Mouse (Mus musculus): ENCODE data around the gene Tnni2. TPM values are rescaled to one million over a fixed set of nuclear protein-coding genes. Genes with fewer than 3 reads are reported as not detected.
"Not testable (repeated sequence)": the region's sequence is repeated elsewhere in the genome, so short reads cannot be mapped to it uniquely, and the experiment has no call there.

The Tnni2 gene
- polyA plus RNA-seq, 1 experiment, result not detected

- peaks cover 24% of the 10 kb centered on the region for H3K4me1 ChIP-seq (ENCODE audit: control insufficient read depth)
- H3K36me3 ChIP-seq (ENCODE audit: control insufficient read depth), result no peaks in the 10 kb centered on the region
- no peaks in the 10 kb centered on the region for H3K9me3 ChIP-seq (ENCODE audit: control insufficient read depth, low read length)
- H3K4me3 ChIP-seq (replicated peaks), result no peak overlapping the region
- TF ChIP-seq GATA1 (IDR thresholded peaks at IDR 0.05; ENCODE audit: low read length), result no peak
- no peak for TF ChIP-seq TAL1 (IDR thresholded peaks at IDR 0.05; ENCODE audit: low read length)
- no peaks in the 10 kb centered on the region for H3K27me3 ChIP-seq (ENCODE audit: control insufficient read depth)
These were observed 38.0 kb upstream of the Tnni2 start for GRCm38 (mm10) chr7:142403591-142403990.

GRCm38 (mm10) chr7:142405134-142405533, 36.5 kb upstream of the Tnni2 start:
- not testable (repeated sequence) for H3K4me3 ChIP-seq (replicated peaks); H3K27me3 ChIP-seq (ENCODE audit: control insufficient read depth); H3K36me3 ChIP-seq (ENCODE audit: control insufficient read depth); H3K9me3 ChIP-seq (ENCODE audit: control insufficient read depth, low read length)
- peaks cover 25% of the 10 kb centered on the region for H3K4me1 ChIP-seq (ENCODE audit: control insufficient read depth)

- TF ChIP-seq GATA1 (IDR thresholded peaks at IDR 0.05; ENCODE audit: low read length) (no peak), TAL1 (IDR thresholded peaks at IDR 0.05; ENCODE audit: low read length) (no peak)
- Histone ChIP-seq H3K4me3 (replicated peaks) (no peak overlapping the region), H3K4me1 (ENCODE audit: control insufficient read depth) (peaks cover 29% of the 10 kb centered on the region), H3K27me3 (ENCODE audit: control insufficient read depth) (no peaks in the 10 kb centered on the region), H3K36me3 (ENCODE audit: control insufficient read depth) (no peaks in the 10 kb centered on the region), H3K9me3 (ENCODE audit: control insufficient read depth, low read length) (no peaks in the 10 kb centered on the region)
These were observed 33.7 kb upstream of the Tnni2 start for GRCm38 (mm10) chr7:142407935-142408334.

GRCm38 (mm10) chr7:142408686-142409085, 32.9 kb upstream of the Tnni2 start:
- H3K4me3 ChIP-seq (replicated peaks), result no peak overlapping the region
- TF ChIP-seq GATA1 (IDR thresholded peaks at IDR 0.05; ENCODE audit: low read length) (no peak), TAL1 (IDR thresholded peaks at IDR 0.05; ENCODE audit: low read length) (no peak)
- H3K9me3 ChIP-seq (ENCODE audit: control insufficient read depth, low read length), result no peaks in the 10 kb centered on the region
- H3K27me3 ChIP-seq (ENCODE audit: control insufficient read depth), result no peaks in the 10 kb centered on the region
- H3K36me3 ChIP-seq (ENCODE audit: control insufficient read depth), result no peaks in the 10 kb centered on the region
- H3K4me1 ChIP-seq (ENCODE audit: control insufficient read depth), result peaks cover 35% of the 10 kb centered on the region

- no peaks in the 10 kb centered on the region for H3K27me3 ChIP-seq (ENCODE audit: control insufficient read depth)
- TF ChIP-seq TAL1 (IDR thresholded peaks at IDR 0.05; ENCODE audit: low read length) (no peak), GATA1 (IDR thresholded peaks at IDR 0.05; ENCODE audit: low read length) (no peak)
- H3K4me1 ChIP-seq (ENCODE audit: control insufficient read depth), result peaks cover 36% of the 10 kb centered on the region
- no peaks in the 10 kb centered on the region for H3K9me3 ChIP-seq (ENCODE audit: control insufficient read depth, low read length)
- H3K36me3 ChIP-seq (ENCODE audit: control insufficient read depth), result no peaks in the 10 kb centered on the region
- no peak overlapping the region for H3K4me3 ChIP-seq (replicated peaks)
These were observed 32.0 kb upstream of the Tnni2 start for GRCm38 (mm10) chr7:142409603-142410002.

- Histone ChIP-seq H3K4me1 (ENCODE audit: control insufficient read depth) (peaks cover 46% of the 10 kb centered on the region), H3K4me3 (replicated peaks) (no peak overlapping the region), H3K27me3 (ENCODE audit: control insufficient read depth) (no peaks in the 10 kb centered on the region), H3K36me3 (ENCODE audit: control insufficient read depth) (peaks cover under 1% of the 10 kb centered on the region; the same call in 1 of the 2 replicates), H3K9me3 (ENCODE audit: control insufficient read depth, low read length) (no peaks in the 10 kb centered on the region)
- TF ChIP-seq GATA1 (IDR thresholded peaks at IDR 0.05; ENCODE audit: low read length) (no peak), TAL1 (IDR thresholded peaks at IDR 0.05; ENCODE audit: low read length) (no peak)
These were observed 28.3 kb upstream of the Tnni2 start for GRCm38 (mm10) chr7:142413285-142413684.

GRCm38 (mm10) chr7:142415314-142415713, 26.3 kb upstream of the Tnni2 start:
- Histone ChIP-seq H3K27me3 (ENCODE audit: control insufficient read depth) (no peaks in the 10 kb centered on the region), H3K4me3 (replicated peaks) (no peak overlapping the region), H3K9me3 (ENCODE audit: control insufficient read depth, low read length) (peaks cover 7% of the 10 kb centered on the region), H3K36me3 (ENCODE audit: control insufficient read depth) (peaks cover 9% of the 10 kb centered on the region), H3K4me1 (ENCODE audit: control insufficient read depth) (peaks cover 53% of the 10 kb centered on the region)
- TF ChIP-seq TAL1 (IDR thresholded peaks at IDR 0.05; ENCODE audit: low read length) (no peak), GATA1 (IDR thresholded peaks at IDR 0.05; ENCODE audit: low read length) (no peak)

GRCm38 (mm10) chr7:142416225-142416624, 25.4 kb upstream of the Tnni2 start:
- no peak overlapping the region for H3K4me3 ChIP-seq (replicated peaks)
- H3K9me3 ChIP-seq (ENCODE audit: control insufficient read depth, low read length), result peaks cover 7% of the 10 kb centered on the region
- peaks cover 9% of the 10 kb centered on the region for H3K36me3 ChIP-seq (ENCODE audit: control insufficient read depth)
- TF ChIP-seq GATA1 (IDR thresholded peaks at IDR 0.05; ENCODE audit: low read length) (no peak), TAL1 (IDR thresholded peaks at IDR 0.05; ENCODE audit: low read length) (no peak)
- peaks cover 62% of the 10 kb centered on the region for H3K4me1 ChIP-seq (ENCODE audit: control insufficient read depth)
- no peaks in the 10 kb centered on the region for H3K27me3 ChIP-seq (ENCODE audit: control insufficient read depth)

GRCm38 (mm10) chr7:142418027-142418426, 23.6 kb upstream of the Tnni2 start:
- Histone ChIP-seq H3K9me3 (ENCODE audit: control insufficient read depth, low read length) (peaks cover 7% of the 10 kb centered on the region), H3K4me3 (replicated peaks) (no peak overlapping the region), H3K27me3 (ENCODE audit: control insufficient read depth) (no peaks in the 10 kb centered on the region), H3K36me3 (ENCODE audit: control insufficient read depth) (peaks cover 9% of the 10 kb centered on the region), H3K4me1 (ENCODE audit: control insufficient read depth) (peaks cover 72% of the 10 kb centered on the region)
- TF ChIP-seq GATA1 (IDR thresholded peaks at IDR 0.05; ENCODE audit: low read length) (no peak), TAL1 (IDR thresholded peaks at IDR 0.05; ENCODE audit: low read length) (no peak)

- Histone ChIP-seq H3K4me1 (ENCODE audit: control insufficient read depth) (peaks cover 69% of the 10 kb centered on the region), H3K4me3 (replicated peaks) (no peak overlapping the region), H3K36me3 (ENCODE audit: control insufficient read depth) (peaks cover 9% of the 10 kb centered on the region), H3K27me3 (ENCODE audit: control insufficient read depth) (no peaks in the 10 kb centered on the region), H3K9me3 (ENCODE audit: control insufficient read depth, low read length) (peaks cover 7% of the 10 kb centered on the region)
- TF ChIP-seq TAL1 (IDR thresholded peaks at IDR 0.05; ENCODE audit: low read length), result no peak
- no peak for TF ChIP-seq GATA1 (IDR thresholded peaks at IDR 0.05; ENCODE audit: low read length)
These were observed 22.9 kb upstream of the Tnni2 start for GRCm38 (mm10) chr7:142418679-142419078.
